Mouse (Mus musculus): ENCODE measurements around the gene D430041D05Rik. TPM values are rescaled to one million over a fixed set of nuclear protein-coding genes. Genes with fewer than 3 reads are reported as not detected.

Gene D430041D05Rik
- total RNA-seq, 2 experiments from 2014 or later, result 0.12 to 0.24 TPM

- DNase-seq, result no peak
- intact Hi-C loops (cut with DNase I), result no loop called here
Measured at GRCm38 (mm10) chr2:104356531-104356930, 54.3 kb downstream of the D430041D05Rik start.

DNA sequence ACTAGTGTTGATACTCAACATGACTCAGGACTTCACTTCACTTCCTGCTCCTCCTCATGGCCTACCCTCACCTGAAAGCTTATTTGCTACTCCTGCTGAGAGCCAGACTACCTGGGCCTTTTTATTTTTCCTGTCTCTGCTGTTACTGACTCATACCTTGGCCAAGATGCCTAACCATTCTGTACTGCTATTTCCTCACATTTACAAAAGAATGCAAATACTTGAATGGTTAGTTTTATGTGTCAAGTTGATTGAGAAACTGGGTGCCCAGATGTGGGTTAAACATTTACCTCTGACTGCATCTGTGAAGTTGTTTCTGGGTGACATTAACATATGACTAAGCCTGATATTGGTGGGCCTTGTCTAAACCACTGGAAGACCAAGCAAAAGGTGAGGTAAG lies 56.7 kb downstream of the D430041D05Rik start:
- no peak for DNase-seq
- intact Hi-C loops (cut with DNase I), result no loop called here

GRCm38 (mm10) chr2:104352204-104352493 lies 58.7 kb downstream of the D430041D05Rik start:
- intact Hi-C loops (cut with DNase I), result no loop called here
- DNase-seq, result no peak

DNA sequence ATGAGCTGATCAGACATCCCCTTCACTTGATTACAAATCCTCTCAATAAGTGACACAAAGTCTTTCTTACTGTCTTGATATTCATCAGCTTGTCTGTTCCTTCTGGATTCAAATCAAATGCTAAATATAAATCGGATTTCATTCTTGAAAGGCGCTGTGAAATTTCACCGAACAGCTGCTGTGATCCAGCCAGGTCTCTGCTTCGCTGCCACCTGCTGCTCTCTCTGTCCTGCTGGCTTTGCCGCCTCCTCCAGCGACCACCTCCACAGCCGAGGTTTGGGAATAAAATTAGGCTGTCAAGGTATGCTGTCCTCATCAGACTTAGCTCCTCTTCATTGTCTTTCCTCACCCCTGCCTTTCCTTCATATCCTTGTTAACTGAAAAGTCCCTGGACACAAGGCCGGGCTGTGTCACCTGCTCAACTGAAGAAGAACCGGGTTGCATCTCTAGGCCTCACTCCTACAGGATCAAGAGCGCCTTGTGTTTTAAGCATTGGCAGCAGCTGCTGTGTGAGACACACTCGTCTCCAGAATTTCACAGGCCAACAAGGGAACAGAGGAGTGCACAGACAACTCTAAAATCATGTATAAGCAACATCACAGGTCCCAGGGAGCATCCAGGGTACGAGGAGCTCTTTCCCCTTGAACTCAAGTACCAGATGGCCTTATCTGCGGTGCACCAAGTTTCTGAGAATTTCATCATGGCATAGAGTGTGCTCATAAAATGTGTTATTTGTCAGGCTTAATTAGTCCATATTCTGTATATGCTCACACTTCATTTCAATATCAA lies 59.2 kb downstream of the D430041D05Rik start:
- intact Hi-C loops (cut with DNase I), result no loop called here
- DNase-seq, result no peak

DNA sequence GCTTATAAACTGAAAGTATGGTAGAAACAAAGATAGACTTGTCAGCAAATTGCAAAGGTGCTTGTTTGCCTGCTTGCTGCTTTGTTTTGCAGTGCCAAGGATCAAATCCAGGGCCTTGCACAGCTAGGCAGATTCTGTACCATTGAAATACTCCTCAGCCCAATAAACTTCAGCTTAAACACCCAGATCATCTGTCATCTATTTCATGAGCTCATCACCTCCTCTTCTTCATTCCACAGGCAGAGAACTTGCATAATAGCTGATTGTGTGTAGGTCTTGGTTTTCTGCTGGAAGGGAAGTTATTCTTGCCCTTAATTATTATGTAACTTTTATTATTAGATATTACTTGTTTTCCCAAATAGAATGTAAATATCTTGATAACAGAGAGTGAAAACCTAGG lies 73.2 kb downstream of the D430041D05Rik start:
- intact Hi-C loops (cut with DNase I), result no loop called here
- no peak for DNase-seq

- DNase-seq, result no peak
Measured at GRCm38 (mm10) chr2:104335824-104336223, 75.0 kb downstream of the D430041D05Rik start.

DNA sequence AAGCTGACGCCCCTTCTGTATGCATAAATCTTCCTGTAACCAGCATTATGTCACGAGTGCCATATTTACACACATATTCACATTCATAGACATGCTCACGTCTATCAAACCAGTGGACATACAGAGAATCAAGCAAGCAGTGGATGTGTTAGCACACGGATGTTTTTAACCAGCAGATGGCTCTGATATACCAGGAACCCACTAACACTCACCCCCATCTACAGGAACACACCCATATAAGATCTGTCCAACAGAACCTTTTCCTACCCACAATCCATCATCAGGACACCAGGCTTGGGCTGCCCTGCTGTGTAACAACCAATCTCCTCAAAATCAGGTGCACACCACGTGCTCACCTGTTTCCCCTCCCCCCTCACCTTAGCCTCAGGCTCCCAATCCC lies 76.9 kb downstream of the D430041D05Rik start:
- DNase-seq, result no peak
- intact Hi-C loops (cut with DNase I), result no loop called here

More at GRCm38 (mm10) chr2:104335824-104336223, 75.0 kb downstream of the D430041D05Rik start:
- intact Hi-C loops (cut with DNase I), result no loop called here

DNA sequence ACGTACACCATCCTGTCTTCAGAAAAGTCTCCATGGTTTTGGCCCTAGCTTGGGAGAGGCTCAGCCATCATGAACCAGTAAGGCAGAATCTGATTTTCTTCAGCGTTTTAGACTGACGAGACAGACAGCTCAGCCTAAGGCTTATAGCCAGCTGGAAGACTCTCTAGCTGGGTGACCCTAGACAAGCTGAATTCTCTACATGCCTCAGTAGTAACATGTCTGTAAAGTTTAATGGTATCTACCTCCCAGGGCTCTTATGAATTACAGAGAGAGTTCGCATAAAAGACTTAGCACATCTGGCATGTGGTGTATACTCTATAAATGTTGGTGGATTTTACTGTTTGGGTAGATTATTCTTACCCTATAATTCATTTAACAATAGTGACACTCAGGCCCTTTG lies 78.1 kb downstream of the D430041D05Rik start:
- DNase-seq, result no peak
- intact Hi-C loops (cut with DNase I), result no loop called here

GRCm38 (mm10) chr2:104331261-104331660 lies 79.6 kb downstream of the D430041D05Rik start:
- intact Hi-C loops (cut with DNase I), result no loop called here

DNA sequence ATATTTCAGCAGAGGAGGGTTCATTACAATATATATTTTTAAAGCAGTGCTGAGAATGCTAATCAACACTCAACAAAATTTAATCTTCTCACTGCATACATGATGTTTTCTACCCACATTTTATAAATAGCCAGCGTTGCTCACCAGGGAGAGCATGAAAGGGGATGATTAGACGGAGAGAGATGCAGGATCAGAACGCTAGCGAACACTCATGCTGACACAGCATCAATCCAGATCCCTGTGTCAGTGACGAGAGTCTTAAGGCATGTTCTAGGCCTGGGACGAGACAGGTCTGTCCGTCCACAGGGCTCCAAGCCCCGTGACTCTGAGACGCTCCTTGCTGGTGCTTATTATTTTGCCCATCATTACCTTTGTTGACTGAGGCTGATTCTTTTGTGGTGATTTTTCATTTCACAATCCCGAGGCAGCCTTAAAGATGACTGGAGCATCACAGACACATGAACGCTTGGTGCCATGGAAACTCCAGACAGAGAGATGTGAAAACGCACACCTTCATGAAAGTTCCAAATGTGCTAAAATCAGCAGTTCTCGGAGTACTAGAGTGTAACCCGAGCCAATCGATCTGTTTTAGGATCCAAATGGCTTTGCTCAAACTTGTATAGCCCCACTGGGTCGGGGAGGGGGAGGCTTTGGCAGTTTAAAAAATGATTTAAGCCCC lies 83.6 kb downstream of the D430041D05Rik start:
- intact Hi-C loops (cut with DNase I), result no loop called here
- no peak for DNase-seq

More at GRCm38 (mm10) chr2:104331261-104331660, 79.6 kb downstream of the D430041D05Rik start:
- no peak for DNase-seq

GRCm38 (mm10) chr2:104323773-104324172 lies 87.0 kb downstream of the D430041D05Rik start:
- intact Hi-C loops (cut with DNase I), result no loop called here
- no peak for DNase-seq

GRCm38 (mm10) chr2:104323351-104323750 lies 87.5 kb downstream of the D430041D05Rik start:
- DNase-seq, result no peak
- intact Hi-C loops (cut with DNase I), result no loop called here

DNA sequence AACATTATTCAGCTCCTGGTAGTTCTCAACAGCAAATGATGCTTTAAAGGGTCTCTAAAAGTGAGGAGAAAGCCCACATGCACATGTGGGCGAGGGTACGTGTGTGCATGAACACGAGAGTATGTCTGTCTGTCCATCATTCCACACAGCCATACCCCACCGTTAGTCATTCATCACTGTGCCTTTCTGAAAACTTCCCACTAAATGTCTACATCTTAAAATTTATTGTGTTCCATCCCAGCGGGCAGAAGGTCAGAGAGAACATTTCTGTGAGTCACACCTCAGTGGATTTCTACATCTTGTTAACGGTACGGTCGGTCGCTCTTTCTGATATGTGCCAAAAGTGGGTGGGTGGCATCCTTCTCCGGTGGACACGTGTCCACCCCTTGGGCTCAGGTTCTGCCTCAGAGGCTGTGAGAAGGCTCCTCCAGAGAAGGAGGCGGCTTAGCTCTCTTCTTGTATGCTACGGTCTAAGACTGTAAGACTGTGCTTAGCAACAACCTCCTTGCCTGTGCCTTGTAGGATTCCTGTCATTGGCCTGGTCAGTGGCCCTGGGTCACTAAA lies 90.7 kb downstream of the D430041D05Rik start:
- intact Hi-C loops (cut with DNase I), result no loop called here

GRCm38 (mm10) chr2:104319443-104319842 lies 91.4 kb downstream of the D430041D05Rik start:
- DNase-seq, result no peak
- intact Hi-C loops (cut with DNase I), result no loop called here

More for the DNA sequence above, 90.7 kb downstream of the D430041D05Rik start:
- no peak for DNase-seq

- DNase-seq, result no peak
- intact Hi-C loops (cut with DNase I), result no loop called here
Measured at GRCm38 (mm10) chr2:104318881-104319280, 91.9 kb downstream of the D430041D05Rik start.

DNA sequence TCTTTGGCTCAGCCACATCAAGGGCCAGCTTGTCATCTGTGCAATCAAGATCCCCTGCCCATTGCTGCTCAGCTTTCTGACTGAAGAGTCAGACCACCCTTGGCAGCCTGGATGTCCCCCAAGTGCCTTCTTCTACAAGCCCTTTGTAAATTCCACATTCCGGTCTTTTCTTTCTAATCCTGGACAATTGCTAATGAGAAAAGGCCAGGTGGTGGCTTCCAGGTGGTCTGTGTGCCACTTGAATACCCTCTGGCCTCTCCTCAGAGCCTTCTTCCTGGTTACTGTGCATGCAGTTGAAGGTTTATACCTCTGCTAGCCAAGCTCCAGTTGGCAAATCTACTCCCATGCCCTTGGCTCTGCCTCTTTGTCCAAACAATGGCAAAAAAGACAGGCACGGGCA lies 92.6 kb downstream of the D430041D05Rik start:
- DNase-seq, result no peak
- intact Hi-C loops (cut with DNase I), result no loop called here

DNA sequence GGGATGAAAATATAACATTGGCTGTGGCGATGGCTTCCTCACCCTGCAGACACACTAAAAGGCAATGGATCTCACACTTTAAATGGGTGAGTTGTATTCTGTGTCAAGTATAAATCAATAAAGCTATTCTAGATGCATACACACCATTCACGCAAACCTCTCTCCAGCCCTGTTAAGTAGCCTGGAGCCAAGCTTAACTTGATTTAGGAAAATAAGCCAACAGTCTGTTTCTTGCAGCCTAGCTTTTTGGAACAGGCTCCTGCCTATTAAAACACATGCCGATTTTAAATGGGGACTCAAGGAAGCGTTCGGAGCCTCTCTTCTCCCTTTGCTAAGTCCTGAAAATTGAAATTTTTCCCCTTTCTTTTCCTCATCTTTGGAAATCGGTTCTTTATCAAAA lies 93.2 kb downstream of the D430041D05Rik start:
- no peak for DNase-seq
- intact Hi-C loops (cut with DNase I), result no loop called here

- intact Hi-C loops (cut with DNase I), result no loop called here
- DNase-seq, result no peak
Measured at GRCm38 (mm10) chr2:104316483-104316882, 94.3 kb downstream of the D430041D05Rik start.

- DNase-seq, result no peak
- intact Hi-C loops (cut with DNase I), result no loop called here
Measured at GRCm38 (mm10) chr2:104313246-104313645, 97.6 kb downstream of the D430041D05Rik start.

- intact Hi-C loops (cut with DNase I), result no loop called here
- DNase-seq, result no peak
Measured at GRCm38 (mm10) chr2:104307102-104307501, 103.7 kb downstream of the D430041D05Rik start.

- intact Hi-C loops (cut with DNase I), result no loop called here
Measured at GRCm38 (mm10) chr2:104305722-104306121, 105.1 kb downstream of the D430041D05Rik start.

DNA sequence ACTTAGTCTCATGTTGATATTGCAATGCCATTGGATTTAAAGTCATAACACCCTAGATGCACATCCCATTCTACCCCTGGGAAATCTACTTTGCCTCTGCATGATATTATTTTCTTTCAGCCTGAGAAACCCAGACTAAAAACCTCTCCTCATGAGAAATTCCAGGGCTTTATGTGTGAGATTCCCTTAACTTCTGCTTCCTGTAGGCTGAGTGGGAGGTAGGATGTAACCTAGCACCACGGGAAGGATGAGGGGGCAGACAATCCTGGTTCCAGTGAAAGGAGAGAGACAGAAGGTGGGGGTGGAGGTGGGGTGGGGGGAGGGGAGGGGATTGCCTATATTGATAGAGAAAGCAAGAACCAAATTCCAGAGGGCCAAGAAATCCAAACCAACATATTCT lies 110.9 kb downstream of the D430041D05Rik start:
- intact Hi-C loops (cut with DNase I), result no loop called here
- DNase-seq, result no peak

More at GRCm38 (mm10) chr2:104305722-104306121, 105.1 kb downstream of the D430041D05Rik start:
- DNase-seq, result no peak

Measured in heart, postnatal 10 days (tissue).